Mouse (Mus musculus): ENCODE data around the gene AC131692.1.
A peak's percentile ranks its signal among the peaks of the same experiment; 100 is the strongest.

GRCm38 (mm10) chr19:6084478-6085248, 9.6 kb upstream of the AC131692.1 start, which contains the start of the genes Zfpl1 and Cdca5:
- TF ChIP-seq CTCF (IDR thresholded peaks at IDR 0.05; ENCODE audit: low read depth) (0 out of 2 replicates have a peak, but pooled peaks have one; percentile 1), EP300 (optimal IDR thresholded peaks at IDR 0.05) (no peak)
